Mouse (Mus musculus): Measurements from ENCODE around the gene 0610040J01Rik.

DNA sequence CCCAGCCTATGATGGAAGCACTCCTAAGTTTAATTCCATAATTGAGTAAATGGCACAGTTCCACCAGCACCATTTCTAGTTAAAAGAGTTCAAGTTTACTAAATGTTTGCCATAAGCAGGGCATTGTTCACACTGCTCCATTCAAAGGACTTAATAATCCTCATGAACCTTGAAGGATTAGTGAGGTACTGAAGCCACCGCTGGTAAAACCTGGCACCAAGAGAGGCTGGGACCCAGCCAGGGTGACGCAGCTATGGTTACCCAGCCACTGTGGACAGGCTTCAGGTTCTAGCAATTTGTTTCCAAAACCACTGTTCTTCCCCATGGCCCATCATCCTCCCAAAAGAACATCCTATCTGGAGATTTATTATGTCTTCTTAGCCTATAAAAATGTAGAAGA, 39.2 kb upstream of the 0610040J01Rik start:
- TF ChIP-seq POLR2A (IDR thresholded peaks at IDR 0.05; ENCODE audit: borderline replicate concordance, low read depth, low read length): no peak
- TF ChIP-seq CTCF (IDR thresholded peaks at IDR 0.05; ENCODE audit: low read depth, low read length): no peak

Measured in bone marrow macrophage, adult 2 months (primary cell).